Mouse (Mus musculus) inflammation-experienced regulatory T-cells (primary cell): ENCODE data around the gene Slc30a3. TPM values are rescaled to one million over a fixed set of nuclear protein-coding genes. Genes with fewer than 3 reads are reported as not detected.

Experiments used
- polyA plus RNA-seq, 2 experiments: library from polyadenylated mRNA; unstranded; fragments of 100-300 nt; shearing (Covaris generic); gene quantifications; one replicate each; pipeline ENCODE4 v1.2.1; 2017

The Slc30a3 gene
- polyA plus RNA-seq, result 1 to 10 TPM in 1 of 2 experiments, under 1 TPM in 1; 0.29 to 2.5 TPM

DNA sequence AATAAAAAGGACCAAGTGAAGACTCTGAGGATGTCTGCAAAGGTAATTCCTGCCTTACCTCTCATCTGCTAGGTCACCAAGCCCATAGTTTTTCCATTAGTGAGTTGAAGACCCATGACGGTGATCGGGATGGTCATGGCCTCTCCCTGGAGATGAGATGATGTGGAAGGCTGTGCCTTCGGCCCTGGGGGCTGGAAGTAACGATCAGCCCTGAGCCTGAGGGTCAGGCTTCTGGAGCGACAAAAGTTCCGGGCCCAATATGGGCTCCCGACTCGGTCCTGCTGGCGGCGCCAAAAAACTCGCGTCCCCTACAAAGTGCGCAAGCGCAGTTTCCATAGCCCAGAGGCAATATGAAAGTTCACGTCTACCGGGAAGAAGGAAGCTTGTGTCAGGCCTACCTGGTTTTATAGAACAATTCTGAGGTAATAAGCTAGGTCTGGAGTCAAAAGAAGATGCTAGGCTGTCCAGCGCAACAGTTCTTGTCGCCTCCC is at the start of gene Slc30a3:
Slc30a3 (minus strand) TSS at position 238 of the 491 bp plus-strand sequence.

DNA sequence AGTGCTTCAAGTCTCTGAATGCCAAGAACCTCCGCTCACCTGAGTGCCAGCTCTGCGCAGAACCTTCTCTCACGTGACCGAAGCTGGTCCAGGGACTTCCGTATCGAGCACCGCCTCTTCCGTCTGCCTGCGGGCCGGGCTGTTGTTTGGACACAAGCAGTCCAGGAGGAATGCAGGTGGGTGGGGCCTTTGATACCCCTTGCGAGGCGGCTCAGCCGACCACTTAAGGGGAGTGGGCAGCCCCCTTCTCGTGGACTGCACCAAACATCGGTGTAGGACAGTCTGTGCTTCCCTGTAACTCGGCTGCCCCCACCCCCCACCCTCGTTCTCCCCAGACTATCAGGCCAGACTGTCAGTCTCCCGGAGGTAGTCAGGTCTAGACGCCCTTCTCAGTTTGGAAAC is 46.1 kb upstream of the Slc30a3 start, which contains the start of gene Mpv17:
Mpv17 (minus strand) TSS at position 100 of the 402 bp plus-strand sequence.

DNA sequence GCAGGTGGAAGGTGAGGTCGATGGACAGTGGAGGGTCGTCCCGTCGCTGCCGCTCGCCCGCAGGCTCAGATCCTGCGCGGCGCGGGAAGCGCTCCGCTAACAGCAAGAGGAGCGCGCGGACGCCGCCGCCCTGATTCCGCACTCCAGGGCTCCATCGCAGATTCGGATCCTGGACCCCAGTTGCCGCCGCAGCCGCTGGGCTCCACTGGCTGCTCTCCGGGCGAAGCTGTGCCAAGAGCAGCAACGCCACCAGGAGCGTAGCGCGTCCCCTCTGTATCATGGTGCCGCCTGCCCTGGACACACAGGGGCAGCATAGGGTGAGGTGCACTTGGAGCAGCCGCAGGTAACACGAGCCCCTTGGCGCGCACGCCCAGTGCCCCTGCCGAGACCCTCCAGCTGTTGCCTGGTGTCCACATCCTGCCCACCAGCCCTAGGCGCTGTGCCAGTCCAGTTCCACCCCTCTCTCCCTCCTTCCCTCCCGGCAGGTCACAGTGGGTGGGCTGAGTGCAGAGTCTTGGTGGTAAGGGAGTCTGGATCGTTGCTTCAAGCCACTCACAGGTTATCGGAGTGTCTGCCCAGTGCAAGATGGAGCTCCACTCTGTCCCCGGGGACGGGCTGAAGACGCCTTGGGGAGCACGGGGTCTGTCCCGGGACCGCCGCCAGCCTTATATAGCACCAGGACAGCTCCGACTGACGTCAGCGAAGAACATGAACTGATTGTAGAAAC is 30.4 kb upstream of the Slc30a3 start, which contains the start of gene Ucn:
Ucn (minus strand) TSS at position 589 of the 727 bp plus-strand sequence.

DNA sequence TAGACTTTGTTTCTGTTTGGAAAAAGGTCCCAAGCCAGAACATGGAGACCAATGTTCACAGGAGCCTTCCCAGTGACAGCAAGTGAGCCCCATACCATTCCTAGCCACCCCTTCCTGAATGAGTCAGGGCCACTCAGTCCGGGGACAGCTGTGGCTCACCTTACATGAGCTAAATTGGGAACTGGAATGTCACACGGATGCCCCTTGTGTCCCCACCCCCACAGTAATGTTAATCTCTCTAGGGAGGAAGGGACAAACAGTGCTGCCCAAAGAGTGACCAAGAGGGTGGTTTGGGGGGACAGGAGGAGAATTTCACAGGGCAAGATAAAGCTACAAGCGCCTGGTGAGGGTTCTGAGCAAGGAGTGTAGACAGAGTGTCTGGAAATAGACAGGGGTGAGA is 8.3 kb upstream of the Slc30a3 start, which contains the start of gene Trim54:
Trim54 (plus strand) TSS at position 359 of the 400 bp plus-strand sequence.

DNA sequence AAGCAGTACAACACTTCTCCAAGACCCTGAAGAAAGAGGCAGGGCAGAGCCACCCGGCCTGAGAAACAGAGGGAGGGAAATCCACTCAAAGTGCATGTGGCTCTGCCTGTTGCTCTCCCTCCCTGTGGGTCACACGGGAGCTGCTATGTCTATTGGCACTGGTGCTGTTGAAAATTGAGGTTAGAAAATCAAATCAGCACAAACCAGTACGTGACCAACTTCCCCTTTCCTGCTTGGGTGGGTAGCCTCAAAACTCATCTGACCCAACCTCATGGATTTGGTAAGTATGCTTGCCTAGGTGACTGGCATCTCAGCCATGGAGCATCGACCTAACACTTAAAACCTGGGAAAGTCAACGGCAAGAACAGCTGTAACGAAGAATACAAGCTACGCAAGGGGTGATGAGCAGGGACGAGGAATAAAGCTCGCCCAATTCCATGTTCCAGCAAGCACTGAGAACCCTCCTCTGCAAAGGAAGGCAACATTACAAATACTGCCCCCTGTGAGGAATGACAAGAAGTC is 2.2 kb downstream of the Slc30a3 start, which contains the start of gene Dnajc5g:
Dnajc5g (plus strand) TSS at position 472 of the 522 bp plus-strand sequence.

DNA sequence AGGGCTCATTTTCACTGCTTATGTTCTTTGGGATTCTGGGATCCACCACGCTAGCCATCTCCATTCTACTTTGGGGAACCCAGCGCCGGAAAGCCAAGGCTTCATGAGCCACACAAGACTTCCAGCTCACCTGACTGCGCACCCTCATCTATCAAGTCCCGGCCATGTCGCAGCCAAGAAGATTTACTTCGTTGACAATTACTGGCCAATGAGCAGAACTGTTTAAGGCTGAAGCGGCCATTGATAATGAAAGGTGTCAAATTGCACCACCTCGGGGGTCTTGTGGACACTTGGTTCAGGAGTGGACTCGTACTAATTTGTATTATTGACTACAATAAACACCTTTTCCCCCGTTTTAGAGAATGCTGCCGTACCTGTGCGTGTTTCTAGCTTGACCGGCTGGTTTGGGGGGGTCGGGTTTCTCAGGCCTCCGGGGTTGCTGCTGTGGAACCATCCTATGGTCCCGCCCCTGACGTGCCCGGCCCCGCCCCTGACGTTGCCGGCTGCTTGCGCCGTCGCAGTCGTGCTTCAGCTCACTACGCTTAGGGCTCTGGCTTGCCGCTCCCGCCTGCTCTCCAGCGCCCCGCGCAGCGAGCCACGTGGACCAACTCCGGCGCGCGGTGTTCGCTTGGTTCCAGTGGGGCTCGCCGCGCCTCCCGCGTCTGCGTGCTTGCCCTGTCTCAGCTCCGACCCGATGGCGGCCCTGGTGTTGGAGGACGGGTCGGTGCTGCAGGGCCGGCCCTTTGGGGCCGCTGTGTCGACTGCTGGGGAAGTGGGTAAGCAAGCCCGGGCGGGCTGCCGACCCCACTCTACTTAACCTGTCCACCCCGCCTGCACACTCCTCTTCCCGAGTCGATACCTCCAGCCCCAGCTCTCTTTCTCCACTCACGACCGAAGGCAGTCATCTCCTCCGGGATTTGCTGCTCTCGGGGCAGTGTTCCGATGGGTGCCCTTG is 53.5 kb downstream of the Slc30a3 start, which contains the start of gene Cad:
Cad (plus strand) TSS at position 520 of the 955 bp plus-strand sequence.

DNA sequence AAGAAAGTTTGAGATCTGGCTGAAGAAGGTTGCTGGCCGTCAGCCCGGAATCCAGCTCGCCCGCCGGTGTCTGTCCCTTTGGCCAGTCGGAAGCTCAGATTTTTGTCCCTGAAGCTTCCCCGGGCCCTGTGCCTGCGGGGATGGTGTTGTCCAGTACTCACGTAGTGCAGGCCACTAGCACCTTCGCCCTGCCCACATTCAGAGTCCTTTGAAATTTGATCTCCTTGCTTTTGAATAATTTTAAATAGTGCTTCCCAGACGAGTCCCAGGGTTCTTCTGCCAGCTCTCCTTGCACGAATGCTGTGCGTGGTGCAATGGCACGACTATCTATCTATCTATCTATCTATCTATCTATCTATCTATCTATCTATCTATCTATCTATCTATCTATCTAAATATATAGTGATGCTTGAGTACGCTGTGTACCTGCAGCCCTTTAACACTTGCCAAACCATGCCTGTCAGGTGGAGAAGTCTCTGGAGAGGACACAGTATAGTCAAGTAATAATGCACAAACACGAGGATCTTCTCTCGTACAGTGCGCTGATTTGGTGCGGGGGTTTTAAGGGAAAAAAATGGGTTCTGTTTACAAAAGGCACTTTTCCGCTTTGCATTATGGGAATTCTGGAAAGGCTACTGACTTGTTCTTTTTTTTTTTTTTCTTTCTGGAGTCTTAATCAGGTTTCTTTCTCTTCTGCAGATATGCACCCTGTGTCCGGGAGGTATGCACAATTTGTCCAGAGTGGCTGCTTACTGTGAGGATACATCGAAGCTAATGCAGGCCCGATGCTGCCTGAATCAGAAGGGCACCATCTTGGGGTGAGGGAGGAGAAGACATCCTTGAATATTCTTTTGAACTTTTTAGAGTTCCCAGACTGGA is 59.0 kb downstream of the Slc30a3 start, which contains the start of gene Slc5a6:
Slc5a6 (minus strand) TSS at position 162 of the 879 bp plus-strand sequence.

DNA sequence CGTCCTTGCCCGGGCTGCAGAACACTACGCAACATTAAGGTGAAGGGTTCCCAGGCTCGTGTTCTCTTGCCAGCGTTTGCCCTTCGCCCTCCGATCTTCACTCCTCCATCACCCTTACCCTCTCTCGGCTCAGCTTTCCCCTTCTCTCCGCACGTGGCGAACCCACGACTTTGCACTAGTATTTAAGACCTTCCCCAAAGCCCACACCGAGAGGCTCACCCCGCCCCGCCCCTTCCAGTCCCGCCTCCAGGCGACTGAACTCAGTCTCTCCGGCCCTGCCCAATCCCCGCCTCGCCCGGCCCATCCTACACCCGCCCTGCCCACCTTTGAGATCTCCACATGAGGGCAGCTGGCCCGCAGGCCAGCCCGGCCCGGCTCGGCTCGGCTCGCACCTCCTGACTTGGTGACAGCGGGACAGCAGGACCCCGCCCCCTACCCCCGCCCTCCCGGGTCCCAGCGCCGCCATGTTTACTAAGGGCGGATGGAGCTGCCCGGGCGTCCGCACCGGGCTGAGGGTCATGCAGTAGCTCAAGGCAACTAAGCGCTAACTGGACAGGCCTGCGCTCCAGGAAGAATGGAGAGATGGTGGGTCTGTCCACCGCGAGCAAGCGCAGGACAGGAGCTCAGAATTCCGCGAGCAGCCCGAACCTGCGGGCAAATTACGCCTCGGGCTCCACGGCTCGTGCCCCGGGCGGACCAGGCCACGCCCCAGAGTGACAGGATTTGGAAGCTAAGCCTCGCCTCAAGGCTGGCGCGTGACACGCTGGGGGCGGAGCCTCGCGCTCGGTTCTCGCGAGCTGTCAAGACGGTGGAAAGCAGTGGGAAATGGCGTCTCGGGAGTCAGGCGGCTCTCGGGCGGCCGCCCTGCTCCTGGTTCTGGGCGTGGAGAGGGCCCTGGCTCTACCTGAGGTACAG is 59.9 kb downstream of the Slc30a3 start, which contains the start of gene Atraid:
Atraid (plus strand) TSS at position 465 of the 915 bp plus-strand sequence.

Other genes with a start within 250 kb of the Slc30a3 start
- gene Tmem214, start 240.2 kb downstream of the Slc30a3 start, polyA plus RNA-seq, result 10 to 100 TPM; 57.3 to 93.7 TPM
- 10 to 100 TPM; 12.0 to 16.1 TPM for gene Agbl5, start 219.5 kb downstream of the Slc30a3 start, polyA plus RNA-seq
- gene Ost4, start 200.4 kb downstream of the Slc30a3 start, polyA plus RNA-seq, result 100 to 1,000 TPM; 284 to 306 TPM
- gene Emilin1, start 194.8 kb downstream of the Slc30a3 start, polyA plus RNA-seq, result 1 to 10 TPM; 1.4 to 5.3 TPM
- 10 to 100 TPM; 18.1 to 36.3 TPM for gene Khk, start 186.8 kb downstream of the Slc30a3 start, polyA plus RNA-seq
- under 1 TPM in 1 of 2 experiments, not detected in 1; 0.22 TPM for gene Cgref1, start 162.6 kb downstream of the Slc30a3 start, polyA plus RNA-seq
- 100 to 1,000 TPM; 191 to 210 TPM for gene Preb, start 147.9 kb downstream of the Slc30a3 start, polyA plus RNA-seq
- not detected for gene Tcf23, start 139.6 kb downstream of the Slc30a3 start, polyA plus RNA-seq
- gene Atraid, start 59.9 kb downstream of the Slc30a3 start, polyA plus RNA-seq, result 100 to 1,000 TPM in 1 of 2 experiments, 10 to 100 TPM in 1; 82.7 to 103 TPM
- gene Slc5a6, start 59.3 kb downstream of the Slc30a3 start, polyA plus RNA-seq, result 10 to 100 TPM in 1 of 2 experiments, 1 to 10 TPM in 1; 7.0 to 10.5 TPM
- gene Cad, start 53.5 kb downstream of the Slc30a3 start, polyA plus RNA-seq, result 10 to 100 TPM; 21.6 to 30.3 TPM
- gene Dnajc5g, start 2.0 kb downstream of the Slc30a3 start, polyA plus RNA-seq, result not detected
- not detected for gene Trim54, start 8.5 kb upstream of the Slc30a3 start, polyA plus RNA-seq
- not detected for gene Ucn, start 30.6 kb upstream of the Slc30a3 start, polyA plus RNA-seq
- 10 to 100 TPM; 38.8 to 51.5 TPM for gene Mpv17, start 46.0 kb upstream of the Slc30a3 start, polyA plus RNA-seq
- gene Gm29609, start 71.7 kb upstream of the Slc30a3 start, polyA plus RNA-seq, result 1 to 10 TPM; 1.7 to 2.4 TPM
- 10 to 100 TPM; 73.6 to 89.2 TPM for gene Gtf3c2, start 71.9 kb upstream of the Slc30a3 start, polyA plus RNA-seq
- 100 to 1,000 TPM; 120 to 152 TPM for gene Snx17, start 85.0 kb upstream of the Slc30a3 start, polyA plus RNA-seq
- 10 to 100 TPM; 71.7 to 76.4 TPM for gene Eif2b4, start 85.2 kb upstream of the Slc30a3 start, polyA plus RNA-seq
- 10 to 100 TPM; 25.1 to 30.7 TPM for gene Zfp513, start 94.1 kb upstream of the Slc30a3 start, polyA plus RNA-seq
- gene Ppm1g, start 112.5 kb upstream of the Slc30a3 start, polyA plus RNA-seq, result 100 to 1,000 TPM; 130 to 173 TPM
- gene Nrbp1, start 132.6 kb upstream of the Slc30a3 start, polyA plus RNA-seq, result 100 to 1,000 TPM; 183 to 222 TPM
- 1 to 10 TPM in 1 of 2 experiments, under 1 TPM in 1; 0.40 to 1.1 TPM for gene Gm9970, start 133.0 kb upstream of the Slc30a3 start, polyA plus RNA-seq
- 10 to 100 TPM; 42.9 to 53.5 TPM for gene Krtcap3, start 143.5 kb upstream of the Slc30a3 start, polyA plus RNA-seq
- gene Ift172, start 182.9 kb upstream of the Slc30a3 start, polyA plus RNA-seq, result 10 to 100 TPM in 1 of 2 experiments, 1 to 10 TPM in 1; 6.7 to 10.3 TPM
- under 1 TPM; 0.16 to 0.71 TPM for gene Fndc4, start 187.8 kb upstream of the Slc30a3 start, polyA plus RNA-seq
- under 1 TPM; 0.07 to 0.99 TPM for gene Gckr, start 189.2 kb upstream of the Slc30a3 start, polyA plus RNA-seq